Comparison of ENCODE assay signal across 8 mouse cellular contexts in genomic region chr13:67609066-67609876, GRCm38 (mm10). TPM values are rescaled to one million over a fixed set of nuclear protein-coding genes. Genes with fewer than 3 reads are reported as not detected.
A peak's percentile ranks its signal among the peaks of the same experiment; 100 is the strongest.
DNase-seq lines count a peak whose midpoint lies in the region; ATAC-seq lines count a peak whose summit lies in the region.

Gene Zfp729b, minus strand, starts transcription at chr13:67609707.

- H3K4me2 ChIP-seq in hindbrain, embryonic 16.5 days (ENCODE audit: low read length): peak within 1 kb of the TSS; percentile 73

- no peaks in the 10 kb centered on the region for H3K36me3 ChIP-seq in hindbrain, embryonic 16.5 days (ENCODE audit: control insufficient read depth, insufficient read depth, low read length)
- peaks cover 3% of the 10 kb centered on the region; the same call in 1 of the 2 replicates for H3K36me3 ChIP-seq in macrophage (ENCODE audit: inconsistent target)

- DNase-seq in WW6 (ENCODE audit: low read depth, low spot score): peak; percentile 79
- peak; percentile 76 to 84 for DNase-seq in cerebellum, postnatal 4 days (ENCODE audit: low spot score in 2 of 2)
- peak; percentile 91 for DNase-seq in gastrocnemius, adult 18-20 months (ENCODE audit: low spot score)
- DNase-seq in left cerebral cortex, adult 18-20 months (ENCODE audit: low spot score in 2 of 2): peak; percentile 89 to 94
- peak; percentile 90 for DNase-seq in right cerebral cortex, adult 18-20 months
- peak; percentile 71 for DNase-seq in urinary bladder, postnatal 10 days (ENCODE audit: low spot score)

- peaks cover 47% of the 10 kb centered on the region for H3K79me2 ChIP-seq in macrophage (ENCODE audit: inconsistent target)

- ATAC-seq in hindbrain, embryonic 16.5 days: peak; percentile 97

- H3K4me3 ChIP-seq in hindbrain, embryonic 16.5 days (ENCODE audit: low read length): peak within 1 kb of the TSS; percentile 76
- peak within 1 kb of the TSS; percentile 91 for H3K4me3 ChIP-seq in macrophage (ENCODE audit: inconsistent target)

- H3K27me3 ChIP-seq in hindbrain, embryonic 16.5 days (replicated peaks; ENCODE audit: control insufficient read depth, insufficient read depth, low read length): no peaks in the 10 kb centered on the region

- peak within 1 kb of the TSS; percentile 75; the same call in 1 of the 2 replicates for H3K27ac ChIP-seq in hindbrain, embryonic 16.5 days (ENCODE audit: low read depth, low read length)
- peak within 1 kb of the TSS; percentile 79 for H3K27ac ChIP-seq in macrophage

- peak within 1 kb of the TSS; percentile 73 for H3K9ac ChIP-seq in hindbrain, embryonic 16.5 days (ENCODE audit: low read depth, low read length)

- H3K4me1 ChIP-seq in hindbrain, embryonic 16.5 days (ENCODE audit: control insufficient read depth, insufficient read depth, low read depth, low read length): peaks cover 5% of the 10 kb centered on the region

- WGBS in hindbrain, embryonic 16.5 days: 2% methylated on average over 20 of the region's 20 CpGs
- WGBS in macrophage (ENCODE audit: missing documents): 4% methylated on average over 19 of the region's 20 CpGs

- no peaks in the 10 kb centered on the region for H3K9me3 ChIP-seq in hindbrain, embryonic 16.5 days (ENCODE audit: control insufficient read depth, low read length)

RNA-seq across cellular contexts. Expression of gene Zfp729b, which starts in this region (rescaled TPM):
- total RNA-seq in gastrocnemius, adult 18-20 months (2021): 1 to 10 TPM; 2.7 to 2.9 TPM
- 4.4 and 4.9 TPM in 2 replicates for polyA plus RNA-seq in hindbrain, embryonic 16.5 days (2015; fragmentation: Nextera tagmentation; extraction: Ambion mirVana)
- total RNA-seq in left cerebral cortex, adult 18-20 months (2021): 1 to 10 TPM; 7.5 to 8.5 TPM
- total RNA-seq in macrophage (2018; cell fraction: chromatin; rRNA removed): 10 to 100 TPM in 22 of 26 experiments, 1 to 10 TPM in 4; 6.4 to 26.3 (median 14.2) TPM
- 10 to 100 TPM in 14 of 26 experiments, 1 to 10 TPM in 12; 5.0 to 14.8 (median 10.8) TPM for total RNA-seq in macrophage (2018; cell fraction: cytosol; rRNA removed)
- total RNA-seq in macrophage (2018; cell fraction: nucleus; rRNA removed): 10 to 100 TPM in 14 of 26 experiments, 1 to 10 TPM in 12; 6.1 to 24.4 (median 10.6) TPM
- polyA plus RNA-seq in macrophage (2018): 9.1 to 16.7 TPM (median 9.3 TPM) in 3 replicates

Comparison
In these comparisons a context has a peak if more than half of its experiments do, and no peak if none do; other contexts are left out.
1. Peak in every context shown above with its lines: DNase-seq, ATAC-seq, H3K4me3 ChIP-seq and H3K27ac ChIP-seq.